20 mouse cellular contexts compared by ENCODE assay signal in genomic region chr1:90509371-90509770, GRCm38 (mm10).
DNase-seq lines count a peak whose midpoint lies in the region; ATAC-seq and TF ChIP-seq lines count a peak whose summit lies in the region.
"Had no signal": no experiment of that assay in that cellular context is flagged by ENCODE, and none has a peak within 500 bp of the region (broad histone marks: within the 10 kb centered on the region; RNA-seq: fewer than 3 reads in every experiment).

No protein-coding gene starts in this region.

- no peak for TF ChIP-seq CTCF in liver, adult 2 months (IDR thresholded peaks at IDR 0.05; ENCODE audit: low read depth, low read length)

- H3K4me1 ChIP-seq in forebrain, embryonic 10.5 days = peaks cover 29% of the 10 kb centered on the region
- H3K4me1 ChIP-seq in forebrain, embryonic 14.5 days (ENCODE audit: control insufficient read depth, insufficient read depth, low read length) = peaks cover 5% of the 10 kb centered on the region; the same call in 1 of the 2 replicates
- H3K4me1 ChIP-seq in heart, embryonic 10.5 days = peaks cover 25% of the 10 kb centered on the region
- no peaks in the 10 kb centered on the region for H3K4me1 ChIP-seq in liver, adult 2 months (ENCODE audit: control insufficient read depth, insufficient read depth, low read length)
- peaks cover 8% of the 10 kb centered on the region for H3K4me1 ChIP-seq in liver, embryonic 11.5 days (replicated peaks; ENCODE audit: control insufficient read depth, insufficient read depth, low read length)
- peaks cover 14% of the 10 kb centered on the region for H3K4me1 ChIP-seq in forebrain, embryonic 12.5 days

- peaks cover 4% of the 10 kb centered on the region; the same call in 1 of the 2 replicates for H3K27me3 ChIP-seq in forebrain, embryonic 10.5 days (ENCODE audit: poor library complexity, severe bottlenecking)
- no peaks in the 10 kb centered on the region for H3K27me3 ChIP-seq in forebrain, embryonic 14.5 days (replicated peaks; ENCODE audit: control insufficient read depth, insufficient read depth, low read length)
- H3K27me3 ChIP-seq in heart, embryonic 10.5 days (ENCODE audit: insufficient read depth, poor library complexity, severe bottlenecking) = 0 out of 2 replicates have a peak, but pooled peaks cover 4% of the 10 kb centered on the region
- no peaks in the 10 kb centered on the region for H3K27me3 ChIP-seq in liver, adult 2 months (ENCODE audit: control insufficient read depth, insufficient read depth, low read length)
- H3K27me3 ChIP-seq in liver, embryonic 11.5 days (replicated peaks; ENCODE audit: control insufficient read depth, insufficient read depth, low read length) = no peaks in the 10 kb centered on the region
- no peaks in the 10 kb centered on the region; the same call in 1 of the 2 replicates for H3K27me3 ChIP-seq in forebrain, embryonic 12.5 days
- H3K27me3 ChIP-seq: CH12.LX; heart, embryonic 13.5 days; limb, embryonic 15.5 days; neural tube, embryonic 13.5 days had no signal

- H3K9me3 ChIP-seq in forebrain, embryonic 10.5 days = no peaks in the 10 kb centered on the region
- H3K9me3 ChIP-seq in forebrain, embryonic 14.5 days (replicated peaks; ENCODE audit: control insufficient read depth, low read length) = no peaks in the 10 kb centered on the region
- H3K9me3 ChIP-seq in heart, embryonic 10.5 days = no peaks in the 10 kb centered on the region
- no peaks in the 10 kb centered on the region for H3K9me3 ChIP-seq in liver, embryonic 11.5 days (ENCODE audit: control insufficient read depth, low read length)
- H3K9me3 ChIP-seq in forebrain, embryonic 12.5 days = no peaks in the 10 kb centered on the region
- H3K9me3 ChIP-seq: embryonic facial prominence, embryonic 10.5 days; heart, embryonic 13.5 days; limb, embryonic 15.5 days; lung, embryonic 15.5 days; neural tube, embryonic 13.5 days had no signal

- WGBS in forebrain, embryonic 10.5 days = 88% methylated on average over 7 of the region's 7 CpGs
- 87% methylated on average over 7 of the region's 7 CpGs for WGBS in forebrain, embryonic 14.5 days
- 72% methylated on average over 7 of the region's 7 CpGs for WGBS in heart, embryonic 10.5 days
- WGBS in liver, adult 2 months = 83% methylated on average over 7 of the region's 7 CpGs
- WGBS in liver, embryonic 11.5 days = 72% methylated on average over 7 of the region's 7 CpGs
- WGBS in forebrain, embryonic 12.5 days = 85% methylated on average over 7 of the region's 7 CpGs

- no peak overlapping the region for H3K4me3 ChIP-seq in forebrain, embryonic 10.5 days
- H3K4me3 ChIP-seq in forebrain, embryonic 14.5 days (ENCODE audit: low read depth, low read length) = no peak overlapping the region
- no peak overlapping the region for H3K4me3 ChIP-seq in heart, embryonic 10.5 days
- no peak overlapping the region for H3K4me3 ChIP-seq in liver, adult 2 months (ENCODE audit: insufficient read depth, low read depth, low read length)
- H3K4me3 ChIP-seq in liver, embryonic 11.5 days (ENCODE audit: low read depth, low read length) = no peak overlapping the region
- no peak overlapping the region for H3K4me3 ChIP-seq in forebrain, embryonic 12.5 days (replicated peaks)
- H3K4me3 ChIP-seq: embryonic facial prominence, embryonic 10.5 days; erythroblast, embryonic 14.5 days; heart, embryonic 13.5 days; limb, embryonic 15.5 days; lung, embryonic 15.5 days; neural tube, embryonic 13.5 days had no signal

- H3K9ac ChIP-seq in forebrain, embryonic 14.5 days (ENCODE audit: low read length) = no peak overlapping the region
- no peak overlapping the region for H3K9ac ChIP-seq in liver, adult 2 months (ENCODE audit: low read depth, low read length)
- H3K9ac ChIP-seq in liver, embryonic 11.5 days (ENCODE audit: low read depth, low read length) = no peak overlapping the region
- no peak overlapping the region for H3K9ac ChIP-seq in forebrain, embryonic 12.5 days
- H3K9ac ChIP-seq: heart, embryonic 13.5 days; limb, embryonic 15.5 days; lung, embryonic 15.5 days; neural tube, embryonic 13.5 days had no signal

- TF ChIP-seq POLR2A in liver, adult 2 months (IDR thresholded peaks at IDR 0.05; ENCODE audit: extremely low read depth, insufficient read depth, low read length) = no peak

- H3K79me2 ChIP-seq in liver, adult 2 months (ENCODE audit: control insufficient read depth, insufficient read depth, low read length) = no peaks in the 10 kb centered on the region

- 0 out of 2 replicates have a peak overlapping the region, but pooled peaks have one; percentile 16 for H3K27ac ChIP-seq in forebrain, embryonic 10.5 days
- H3K27ac ChIP-seq in forebrain, embryonic 14.5 days (ENCODE audit: low read depth, low read length) = no peak overlapping the region
- no peak overlapping the region for H3K27ac ChIP-seq in heart, embryonic 10.5 days
- H3K27ac ChIP-seq in liver, adult 2 months (replicated peaks; ENCODE audit: insufficient read depth, low read depth, low read length) = no peak overlapping the region
- H3K27ac ChIP-seq in liver, embryonic 11.5 days (ENCODE audit: low read depth, low read length) = no peak overlapping the region
- no peak overlapping the region for H3K27ac ChIP-seq in forebrain, embryonic 12.5 days
- H3K27ac ChIP-seq: embryonic facial prominence, embryonic 10.5 days; heart, embryonic 13.5 days; limb, embryonic 15.5 days; lung, embryonic 15.5 days; neural tube, embryonic 13.5 days had no signal

- no peak for DNase-seq in forebrain, embryonic 10.5 days (ENCODE audit: extremely low spot score, low spot score)
- no peak for DNase-seq in forebrain, embryonic 14.5 days (ENCODE audit: low spot score)
- DNase-seq in heart, adult 9 months (ENCODE audit: low spot score in 2 of 2) = peak; percentile 56 to 70
- no peak for DNase-seq in heart, embryonic 10.5 days (ENCODE audit: low spot score)
- peak; percentile 8 for DNase-seq in liver, adult 2 months (ENCODE audit: extremely low read depth, low read depth, low spot score)
- DNase-seq in liver, embryonic 11.5 days (ENCODE audit: low spot score) = no peak
- DNase-seq in layer of hippocampus, postnatal 14 days (ENCODE audit: low spot score in 2 of 2) = peak; percentile 21 to 31
- DNase-seq: cerebellum, adult 11 months; cerebellum, postnatal 36 days; right cerebral cortex, postnatal 4 days; thymus, adult 18-20 months had no signal

- H3K36me3 ChIP-seq in forebrain, embryonic 10.5 days (replicated peaks) = no peaks in the 10 kb centered on the region
- H3K36me3 ChIP-seq in forebrain, embryonic 14.5 days (ENCODE audit: control insufficient read depth, insufficient read depth, low read length) = no peaks in the 10 kb centered on the region
- no peaks in the 10 kb centered on the region for H3K36me3 ChIP-seq in heart, embryonic 10.5 days
- no peaks in the 10 kb centered on the region for H3K36me3 ChIP-seq in liver, adult 2 months (ENCODE audit: control insufficient read depth, insufficient read depth, low read length)
- no peaks in the 10 kb centered on the region for H3K36me3 ChIP-seq in liver, embryonic 11.5 days (ENCODE audit: control insufficient read depth, insufficient read depth, low read length)
- no peaks in the 10 kb centered on the region for H3K36me3 ChIP-seq in forebrain, embryonic 12.5 days (replicated peaks)
- H3K36me3 ChIP-seq: embryonic facial prominence, embryonic 10.5 days; heart, embryonic 13.5 days; limb, embryonic 15.5 days; lung, embryonic 15.5 days; neural tube, embryonic 13.5 days had no signal

- H3K4me2 ChIP-seq in forebrain, embryonic 14.5 days (ENCODE audit: low read length) = no peak overlapping the region
- no peak overlapping the region for H3K4me2 ChIP-seq in liver, embryonic 11.5 days
- H3K4me2 ChIP-seq in forebrain, embryonic 12.5 days = no peak overlapping the region
- H3K4me2 ChIP-seq: heart, embryonic 13.5 days; limb, embryonic 15.5 days; lung, embryonic 15.5 days; neural tube, embryonic 13.5 days had no signal

- ATAC-seq in forebrain, embryonic 14.5 days = no peak
- ATAC-seq in liver, embryonic 11.5 days (replicated peaks; ENCODE audit: low FRiP score) = no peak
- no peak for ATAC-seq in forebrain, embryonic 12.5 days (ENCODE audit: low FRiP score)
- ATAC-seq: inflammation-experienced regulatory T-cells, adult 6 months had no signal

Comparison
In these comparisons a context has a peak if more than half of its experiments do, and no peak if none do; other contexts are left out.
1. DNase-seq: peak in heart, adult 9 months (2 of 2), liver, adult 2 months (single experiment) and layer of hippocampus, postnatal 14 days (2 of 2); none in forebrain, embryonic 10.5 days (single experiment), forebrain, embryonic 14.5 days (single experiment), heart, embryonic 10.5 days (single experiment) and liver, embryonic 11.5 days (single experiment).